Mouse (Mus musculus): Measurements from ENCODE around the gene Znrf4. TPM values are rescaled to one million over a fixed set of nuclear protein-coding genes. Genes with fewer than 3 reads are reported as not detected.
"Not testable (repeated sequence)": the region's sequence is repeated elsewhere in the genome, so short reads cannot be mapped to it uniquely, and the experiment has no call there.

Gene Znrf4
- total RNA-seq, 2 experiments from 2014 or later = not detected

DNA sequence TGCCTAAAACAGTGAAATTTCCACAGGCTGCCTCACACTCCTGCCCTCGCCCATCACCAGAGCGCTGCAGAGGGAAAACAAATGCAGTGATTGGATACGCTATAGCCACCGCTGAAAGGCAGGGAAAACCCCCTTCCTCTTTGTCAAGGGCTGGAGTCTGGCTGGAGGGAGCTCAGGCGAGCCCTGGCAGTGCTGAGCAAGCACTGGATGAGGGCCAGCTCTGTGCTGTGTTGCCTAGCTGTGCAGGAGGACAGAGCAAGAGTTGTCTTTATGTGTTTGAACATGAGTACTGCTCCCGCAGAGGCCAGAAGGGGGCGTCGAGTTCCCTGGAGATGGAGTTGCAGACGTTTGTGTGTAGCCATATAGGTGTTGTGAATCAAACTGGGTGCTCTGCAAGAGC is 9.7 kb downstream of the Znrf4 start:
- DNase-seq (ENCODE audit: extremely low spot score in 1 of 2, low spot score in 2 of 2) = peak; percentile 82 to 88
- intact Hi-C loops (cut with DNase I) = no loop called here

DNA sequence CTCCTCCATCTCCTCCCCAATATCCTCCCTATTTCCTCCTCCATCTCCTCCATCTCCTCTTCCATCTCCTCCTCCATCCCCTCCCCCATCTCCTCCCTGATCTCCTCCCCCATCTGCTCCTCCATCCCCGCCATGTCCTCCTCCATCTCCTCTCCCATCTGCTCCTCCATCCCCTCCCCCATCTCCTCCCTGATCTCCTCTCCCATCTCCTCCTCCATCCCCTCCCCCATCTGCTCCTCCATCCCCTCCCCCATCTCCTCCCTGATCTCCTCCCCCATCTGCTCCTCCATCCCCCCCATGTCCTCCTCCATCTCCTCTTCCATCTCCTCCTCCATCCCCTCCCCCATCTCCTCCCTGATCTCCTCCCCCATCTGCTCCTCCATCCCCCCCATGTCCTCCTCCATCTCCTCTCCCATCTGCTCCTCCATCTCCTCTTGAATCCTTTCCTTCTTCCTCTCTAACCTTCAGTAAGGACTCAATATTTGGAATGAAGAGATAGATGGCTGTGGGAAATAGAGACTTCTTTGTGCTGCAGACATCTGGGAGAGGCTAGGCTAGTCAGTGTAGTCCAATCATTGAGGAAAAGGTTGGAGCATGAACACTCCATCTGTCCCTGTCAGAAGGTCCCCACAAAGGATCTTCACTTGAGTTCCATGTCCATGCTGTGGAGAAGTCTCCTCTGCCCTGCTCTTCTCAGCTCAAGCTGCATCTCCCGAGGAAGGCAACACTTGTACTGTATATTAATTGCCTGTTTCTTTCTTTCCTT is 10.4 kb downstream of the Znrf4 start:
- intact Hi-C loops (cut with DNase I); DNase-seq (ENCODE audit: extremely low spot score in 1 of 2, low spot score in 2 of 2): not testable (repeated sequence)

DNA sequence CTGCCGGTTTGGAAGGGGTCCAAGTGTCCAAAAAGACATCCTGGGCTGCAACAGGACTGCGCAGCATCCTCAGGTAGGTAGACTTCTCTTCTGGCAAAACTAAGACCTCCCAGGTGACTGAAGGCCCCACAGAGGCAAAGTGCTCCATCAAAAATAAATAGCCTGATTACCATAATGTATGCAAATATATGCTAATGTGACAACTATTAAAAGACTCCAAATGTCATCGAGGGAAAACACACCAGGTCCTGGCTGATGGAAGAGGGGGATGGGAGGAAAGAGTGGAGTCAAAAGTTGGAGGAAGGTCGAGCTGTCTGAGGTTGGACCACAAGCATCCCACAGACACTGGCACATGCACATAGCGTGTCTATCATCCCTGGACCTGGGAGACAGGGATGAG is 13.0 kb downstream of the Znrf4 start:
- intact Hi-C loops (cut with DNase I) = no loop called here
- DNase-seq (ENCODE audit: extremely low spot score in 1 of 2, low spot score in 2 of 2) = no peak

DNA sequence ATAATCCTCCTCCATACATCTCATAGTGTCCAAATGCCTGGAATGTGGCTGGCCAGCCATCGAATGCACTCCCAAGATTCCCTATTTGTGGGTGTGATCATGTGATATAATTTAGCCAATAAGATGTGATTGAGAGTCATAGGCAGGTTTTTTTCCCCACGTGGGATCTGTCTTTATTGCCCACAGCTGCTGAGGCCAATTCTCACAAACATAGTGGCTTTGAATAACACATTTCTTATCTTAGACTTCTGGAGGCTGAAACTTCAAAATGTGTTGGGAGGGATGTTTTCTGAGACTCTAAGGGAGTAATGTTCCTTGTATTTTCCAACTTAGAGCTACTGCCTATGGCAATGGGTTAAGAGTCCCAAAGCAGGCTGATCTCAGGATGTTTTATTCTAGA is 17.8 kb downstream of the Znrf4 start:
- DNase-seq (ENCODE audit: extremely low spot score in 1 of 2, low spot score in 2 of 2) = no peak
- intact Hi-C loops (cut with DNase I) = no loop called here

DNA sequence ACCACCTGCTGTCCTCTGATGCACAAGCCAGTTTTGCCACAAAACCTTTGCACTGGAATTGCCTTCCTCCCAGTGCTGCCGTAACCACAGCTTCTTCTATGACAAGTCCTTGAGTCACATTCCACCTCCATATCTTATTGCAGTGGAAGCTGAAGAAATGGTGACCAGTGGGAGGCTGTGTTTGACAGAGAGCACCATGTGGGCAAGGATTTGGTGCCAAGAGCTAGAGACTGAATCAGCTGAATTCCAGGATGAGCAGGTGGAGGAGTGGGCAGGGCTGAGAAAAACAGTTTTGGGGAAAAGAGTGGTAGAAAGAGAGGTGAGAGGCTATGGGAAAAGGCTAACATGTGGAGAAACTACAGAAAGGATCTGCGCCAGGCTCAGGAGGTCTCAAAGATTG is 18.4 kb downstream of the Znrf4 start:
- intact Hi-C loops (cut with DNase I) = no loop called here
- DNase-seq (ENCODE audit: extremely low spot score in 1 of 2, low spot score in 2 of 2) = no peak

DNA sequence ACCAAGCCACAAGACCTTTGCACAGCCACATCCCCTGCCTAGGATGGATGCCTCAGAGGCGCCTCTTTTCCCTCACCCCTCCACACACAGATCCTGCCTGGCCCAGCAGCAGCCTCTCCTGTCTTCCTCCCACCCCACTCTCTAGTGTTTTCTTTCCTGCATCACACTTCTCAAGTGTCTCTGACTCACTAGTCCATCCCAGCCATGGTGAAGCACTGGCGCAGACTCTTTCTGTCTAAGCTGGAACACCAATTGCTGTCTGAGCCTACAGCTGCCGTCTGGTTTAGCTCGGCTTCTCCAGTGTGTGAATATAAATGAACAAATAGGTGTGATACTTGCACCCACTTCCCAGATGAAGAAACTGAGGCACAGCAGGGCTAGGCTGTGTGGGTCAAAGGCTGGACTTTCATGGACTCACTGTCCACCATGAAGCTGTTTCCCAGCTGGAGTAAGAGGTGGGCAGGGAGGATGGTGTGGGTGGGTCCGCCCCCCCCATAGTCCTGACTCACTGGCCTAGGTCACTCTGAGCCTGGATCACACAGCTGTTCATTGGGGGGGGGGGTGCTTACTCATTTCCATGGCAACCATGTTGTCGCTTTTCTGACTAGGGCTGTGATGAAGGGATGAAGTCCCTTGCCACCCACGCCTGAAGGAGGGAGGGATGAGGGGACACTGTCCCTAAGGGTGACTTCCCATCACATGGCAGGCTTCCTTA is 21.6 kb downstream of the Znrf4 start:
- intact Hi-C loops (cut with DNase I) = no loop called here
- no peak for DNase-seq (ENCODE audit: extremely low spot score in 1 of 2, low spot score in 2 of 2)

DNA sequence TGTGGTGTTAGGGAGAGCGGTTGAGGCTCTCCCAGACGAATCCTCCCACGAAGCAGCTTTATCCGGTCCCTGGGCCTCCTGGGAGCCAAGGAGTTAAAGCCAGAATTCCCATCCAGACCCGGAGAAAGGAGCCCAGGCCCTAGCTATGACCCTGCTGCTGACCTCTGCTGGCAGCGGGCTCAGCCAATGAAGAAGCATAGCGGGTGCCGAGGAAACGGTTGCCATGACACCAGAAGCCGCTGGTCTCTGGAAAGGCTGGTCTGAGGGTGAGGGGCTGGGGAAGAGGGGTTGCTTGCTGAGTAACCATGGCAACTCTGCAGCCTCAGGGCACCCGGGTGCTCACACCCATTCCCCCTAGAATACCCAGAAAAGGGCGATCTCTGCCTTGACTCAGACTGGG is 24.2 kb downstream of the Znrf4 start:
- peak in 1 of 2 experiments; percentile 76 for DNase-seq (ENCODE audit: extremely low spot score in 1 of 2, low spot score in 2 of 2)
- intact Hi-C loops (cut with DNase I) = no loop called here

DNA sequence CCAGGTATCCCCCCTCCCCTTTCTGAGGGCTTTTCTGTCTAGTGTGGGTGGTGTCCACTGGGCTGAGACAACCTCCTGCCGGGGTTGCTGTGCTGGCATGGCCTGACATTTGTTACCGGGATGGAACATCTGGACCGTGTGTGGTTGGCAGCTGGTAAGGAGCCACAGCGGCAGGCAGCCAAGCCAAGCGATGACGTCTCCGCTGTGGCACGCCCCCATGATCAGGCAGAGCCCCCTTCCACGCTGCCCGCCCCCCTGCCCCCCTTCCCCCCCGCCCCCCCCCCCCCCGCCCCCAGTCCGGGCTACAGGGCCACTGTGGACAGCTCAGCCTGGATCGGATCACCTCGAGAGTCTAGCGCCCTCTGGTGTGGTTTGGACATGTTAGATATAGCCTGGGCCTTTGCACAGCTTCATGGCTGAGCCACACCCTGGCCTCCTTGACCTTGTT is 24.8 kb downstream of the Znrf4 start:
- peak in 1 of 2 experiments; percentile 72 for DNase-seq (ENCODE audit: extremely low spot score in 1 of 2, low spot score in 2 of 2)
- intact Hi-C loops (cut with DNase I) = no loop called here

DNA sequence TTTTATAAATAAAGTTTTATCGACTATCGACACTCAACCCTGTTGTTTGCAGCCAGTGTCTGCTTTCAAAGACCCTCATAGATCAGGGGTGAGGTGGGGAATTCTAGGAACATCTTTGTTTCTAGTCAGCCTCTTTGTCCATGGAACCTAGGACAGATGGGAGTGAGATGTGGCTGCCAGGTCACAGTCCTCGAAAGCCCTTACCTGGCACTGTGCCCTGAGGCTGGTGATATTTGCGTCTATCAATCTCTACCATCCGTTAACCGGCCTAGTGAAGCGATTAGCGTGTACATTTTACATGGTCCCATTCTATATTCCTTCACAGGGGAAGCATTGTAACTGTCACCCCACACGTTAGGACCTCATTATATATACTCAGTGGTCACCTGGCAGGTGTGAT is 26.3 kb downstream of the Znrf4 start:
- intact Hi-C loops (cut with DNase I) = no loop called here
- peak in 1 of 2 experiments; percentile 29 for DNase-seq (ENCODE audit: extremely low spot score in 1 of 2, low spot score in 2 of 2)

DNA sequence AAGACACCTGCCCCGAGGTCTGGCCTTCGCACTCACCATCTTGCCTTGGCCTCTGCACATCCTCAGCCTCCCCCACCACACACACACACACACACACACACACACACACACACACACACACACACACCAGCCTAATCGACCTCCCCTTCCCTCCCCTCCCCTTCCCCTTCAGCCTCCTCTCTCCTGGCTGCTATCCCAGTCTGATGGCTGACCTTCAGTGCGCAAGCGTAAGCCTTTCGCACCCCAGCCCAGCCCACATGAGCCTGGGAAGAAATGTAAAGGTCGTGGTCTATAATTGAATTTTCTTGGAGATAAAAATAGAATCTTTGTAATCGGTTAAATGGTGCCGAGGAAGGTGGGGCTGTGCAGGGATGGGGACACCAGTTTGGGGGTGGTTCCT is 27.1 kb downstream of the Znrf4 start:
- intact Hi-C loops (cut with DNase I) = no loop called here

DNA sequence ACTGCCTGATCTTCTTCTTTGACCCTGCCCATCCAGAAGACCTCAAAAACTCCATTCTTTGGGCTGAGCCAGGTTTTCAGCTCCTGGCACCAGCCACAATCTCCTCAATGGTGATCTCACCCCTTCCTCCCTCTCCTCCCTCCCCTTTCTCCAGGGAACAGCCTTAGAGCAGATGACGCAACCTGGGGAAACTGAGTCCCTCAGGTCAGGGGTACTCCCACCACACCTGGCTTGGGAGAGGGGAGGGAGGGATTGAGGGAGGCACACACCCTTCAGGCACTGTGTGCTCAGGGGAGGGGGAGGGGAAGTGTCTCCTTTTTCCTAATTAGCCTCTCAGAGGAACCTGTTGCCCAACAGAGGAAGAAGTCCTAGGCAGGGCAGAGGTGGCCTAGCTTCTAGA is 29.6 kb downstream of the Znrf4 start:
- intact Hi-C loops (cut with DNase I) = no loop called here
- no peak for DNase-seq (ENCODE audit: extremely low spot score in 1 of 2, low spot score in 2 of 2)

More for the DNA sequence above, 27.1 kb downstream of the Znrf4 start:
- peak in 1 of 2 experiments; percentile 35 for DNase-seq (ENCODE audit: extremely low spot score in 1 of 2, low spot score in 2 of 2)

DNA sequence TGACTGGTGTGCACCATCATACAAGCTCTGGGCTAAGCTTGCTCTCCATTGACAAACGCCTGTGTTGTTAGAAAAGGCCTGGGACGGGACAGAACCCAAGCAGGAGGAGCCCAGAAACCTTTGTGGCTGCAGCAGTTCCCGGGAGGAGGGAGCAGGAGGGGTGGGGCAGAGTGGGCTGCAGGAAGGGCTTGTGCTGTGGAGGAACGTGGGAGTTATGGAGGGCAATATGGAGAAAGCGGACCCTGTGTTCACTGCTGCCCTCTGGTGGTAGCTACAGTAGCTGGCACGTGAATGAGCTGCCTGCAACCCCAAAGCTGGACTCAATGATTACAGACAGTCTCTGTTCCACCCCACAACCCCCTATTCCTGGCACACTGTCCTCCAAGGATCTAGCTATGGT is 32.9 kb downstream of the Znrf4 start:
- intact Hi-C loops (cut with DNase I) = loop anchor here (5.0 kb wide), 2 partner anchors 73 to 117 kb away; partner anchors contain the start of gene Gm20219
- DNase-seq (ENCODE audit: extremely low spot score in 1 of 2, low spot score in 2 of 2) = peak in 1 of 2 experiments; percentile 76

DNA sequence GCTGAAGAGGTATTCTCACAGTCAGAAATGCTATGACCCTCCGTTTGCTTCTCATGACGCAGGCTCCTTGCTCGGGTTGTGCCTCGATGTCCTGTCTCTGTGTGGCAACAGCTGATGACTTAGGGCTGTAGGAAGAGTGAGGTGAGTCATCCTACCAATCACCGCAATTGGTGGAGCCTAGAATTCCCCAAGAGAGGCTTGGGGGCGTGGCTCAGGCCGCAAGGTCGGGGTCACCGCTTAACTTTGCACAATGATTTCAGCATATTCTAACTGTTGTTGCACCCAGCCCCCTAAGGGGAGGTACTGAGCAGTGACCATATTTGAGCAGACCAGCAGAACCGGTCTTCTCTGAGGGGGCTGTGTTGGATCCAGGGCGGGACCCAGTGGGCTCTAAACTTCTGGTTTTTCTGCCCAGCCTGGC is 34.0 kb downstream of the Znrf4 start:
- intact Hi-C loops (cut with DNase I) = loop anchor here (5.0 kb wide), 2 partner anchors 74 to 116 kb away; partner anchors contain the start of gene Gm20219

DNA sequence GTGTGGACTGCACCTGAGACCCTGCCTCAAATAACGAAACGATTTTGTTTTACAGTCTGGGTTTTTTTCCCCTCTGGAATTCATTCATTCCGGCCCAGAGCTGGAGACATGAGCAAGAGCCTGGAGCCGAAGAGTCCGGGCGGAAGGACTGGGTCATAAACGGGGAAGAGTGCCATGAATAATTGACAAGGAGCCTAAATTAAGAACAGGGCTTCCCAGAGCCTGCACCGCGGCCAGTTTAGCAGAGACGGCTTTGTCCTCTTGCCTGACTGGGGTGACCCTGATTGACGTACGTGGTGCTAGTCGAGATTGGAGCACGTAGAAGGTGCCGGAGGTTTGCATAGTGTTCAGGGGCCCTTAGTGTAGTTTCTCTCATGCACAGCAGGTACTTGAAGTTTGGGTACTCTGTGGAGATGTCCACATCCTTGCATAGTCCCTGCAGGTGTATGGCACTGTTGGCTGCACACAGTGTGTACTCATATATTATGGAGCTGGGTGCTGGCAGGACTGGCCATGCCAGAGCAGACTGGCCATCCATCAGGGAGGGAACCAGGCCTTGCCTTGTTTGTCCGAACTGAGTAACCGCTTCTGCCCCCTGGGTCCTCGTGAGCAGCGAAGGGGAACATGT is 34.9 kb downstream of the Znrf4 start:
- no peak for DNase-seq (ENCODE audit: extremely low spot score in 1 of 2, low spot score in 2 of 2)
- intact Hi-C loops (cut with DNase I) = loop anchor here (5.0 kb wide), 2 partner anchors 75 to 115 kb away; partner anchors contain the start of gene Gm20219

More for the DNA sequence above, 34.0 kb downstream of the Znrf4 start:
- DNase-seq (ENCODE audit: extremely low spot score in 1 of 2, low spot score in 2 of 2) = peak in 1 of 2 experiments; percentile 26

DNA sequence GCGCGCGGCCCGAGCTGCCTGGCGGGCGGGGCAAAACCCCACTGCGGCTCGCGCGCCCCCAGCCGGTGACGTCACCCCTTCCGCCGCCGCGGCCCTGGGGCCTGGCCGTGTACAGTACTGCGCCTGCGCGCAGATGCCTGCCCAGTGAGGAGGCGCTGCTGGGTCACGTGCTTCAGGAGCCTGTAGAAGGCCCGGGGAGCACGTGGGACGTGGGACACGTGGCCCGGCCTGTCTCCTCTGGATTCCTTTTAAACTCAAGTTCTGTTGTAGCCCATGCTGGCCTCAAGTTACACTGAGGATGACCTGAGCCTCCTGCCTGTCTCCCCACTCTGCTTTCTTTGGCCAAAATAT is 35.9 kb downstream of the Znrf4 start, which contains the start of gene Ptprs:
Gene Ptprs, minus strand, starts transcription at position 82 of the 351 bp plus-strand sequence.
- DNase-seq (ENCODE audit: extremely low spot score in 1 of 2, low spot score in 2 of 2) = peak; percentile 98
- intact Hi-C loops (cut with DNase I) = loop anchor here (5.0 kb wide), 2 partner anchors 76 to 114 kb away; partner anchors contain the start of gene Gm20219

DNA sequence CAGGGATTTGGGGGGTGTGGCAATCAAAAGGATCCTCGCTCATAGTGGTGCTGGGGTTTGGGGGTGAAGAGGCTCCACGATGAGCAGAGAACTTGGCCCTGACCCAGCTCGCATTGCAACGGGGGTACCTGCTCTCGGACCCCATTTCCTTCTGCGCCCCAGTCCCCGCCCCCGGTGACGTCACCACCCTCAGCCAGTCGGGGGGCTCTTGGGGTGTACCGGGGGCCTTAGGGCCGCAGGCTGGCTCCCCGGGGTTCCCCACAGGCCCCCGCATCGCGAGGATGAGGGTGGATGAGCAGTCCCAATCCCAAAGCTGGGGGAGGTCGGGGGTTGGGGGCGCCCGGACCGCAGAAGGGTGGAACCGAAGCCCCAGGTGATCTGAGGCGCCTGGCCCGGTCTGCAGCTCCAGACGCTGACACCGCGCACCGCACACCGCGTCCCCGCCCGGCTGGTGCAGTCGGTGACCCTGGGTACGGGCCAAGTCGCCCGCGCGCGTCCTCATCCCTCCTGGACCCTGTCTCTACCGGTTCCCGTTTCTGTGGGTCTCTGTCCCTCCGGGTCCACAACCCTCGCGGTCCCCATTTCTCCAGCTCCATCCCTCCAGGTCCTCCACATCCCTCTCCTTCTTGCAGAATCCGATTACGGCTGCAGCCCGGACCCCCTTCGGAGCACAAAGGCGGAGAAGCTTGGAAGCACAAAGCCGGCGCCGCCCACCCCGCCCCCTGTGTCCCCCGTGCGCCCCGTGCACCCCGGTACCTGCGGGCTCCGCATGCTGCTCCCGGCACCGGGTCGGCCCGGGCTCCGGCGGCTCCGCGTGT is 36.4 kb downstream of the Znrf4 start:
- peak in 1 of 2 experiments; percentile 85 for DNase-seq (ENCODE audit: extremely low spot score in 1 of 2, low spot score in 2 of 2)
- intact Hi-C loops (cut with DNase I) = loop anchor here (2.0 to 5.0 kb wide), 3 partner anchors 31 to 113 kb away; partner anchors contain the start of gene Gm20219

DNA sequence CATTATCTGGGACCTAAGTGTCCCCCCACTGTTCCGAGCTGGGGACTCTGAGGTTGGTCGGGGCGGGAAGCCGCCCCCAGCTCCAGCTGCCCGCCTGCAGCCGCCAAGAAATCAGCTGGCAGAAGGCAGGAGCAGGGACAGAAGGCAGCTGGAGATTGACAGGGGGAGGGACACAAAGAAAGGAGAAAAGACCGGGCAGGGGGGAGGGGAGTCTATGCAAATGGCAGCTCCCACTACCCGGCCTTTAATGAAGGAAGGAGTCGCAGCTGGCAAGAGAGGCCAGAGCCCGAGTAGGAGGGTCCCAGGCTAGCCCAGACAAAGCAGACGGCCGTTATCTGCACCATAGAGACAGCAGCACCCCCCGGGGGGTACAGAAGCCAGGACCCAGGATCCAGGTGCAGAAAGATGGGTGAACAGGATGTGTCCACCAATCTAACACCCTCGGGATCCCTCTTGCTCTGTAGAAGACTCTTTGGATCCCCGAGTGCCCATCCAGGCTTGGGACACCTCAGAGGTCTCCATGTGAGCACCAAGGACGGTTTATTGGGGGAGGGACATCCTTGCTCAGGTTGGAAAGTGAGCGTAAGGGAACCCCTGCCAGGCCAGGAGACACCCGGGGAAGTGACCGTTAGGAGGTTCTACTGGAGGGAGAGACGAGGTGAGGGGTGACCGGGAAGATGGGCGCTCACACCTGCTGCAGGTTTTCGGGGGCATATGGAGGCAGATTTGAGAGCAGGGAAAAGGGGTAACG is 37.2 kb downstream of the Znrf4 start:
- intact Hi-C loops (cut with DNase I) = loop anchor here (2.0 to 5.0 kb wide), 3 partner anchors 32 to 113 kb away; partner anchors contain the start of gene Gm20219

More for the DNA sequence above, 37.2 kb downstream of the Znrf4 start:
- DNase-seq (ENCODE audit: extremely low spot score in 1 of 2, low spot score in 2 of 2) = peak in 1 of 2 experiments; percentile 82

All from left cerebral cortex, postnatal 10 days (tissue).